Mouse (Mus musculus) liver, embryonic 14.5 days (tissue): ENCODE measurements around the gene Nectin4. TPM values are rescaled to one million over a fixed set of nuclear protein-coding genes. Genes with fewer than 3 reads are reported as not detected.

Source experiments
- ATAC-seq: fragments of 200-750 bp; cut with Nextera tagmentation; 2 replicates; pipeline ENCODE4 v1.8.0; 2017; ENCODE audit warnings: moderate number of reproducible peaks, mild to moderate bottlenecking, moderate library complexity; ENCODE audit not compliant: insufficient read depth
- DNase-seq, 3 experiments: peaks; one replicate each; pipeline ENCODE4 v3.0.0-alpha.2; 2012 to 2013; ENCODE audit warnings: low read depth in 3 of 3, low spot score in 3 of 3
- H3K27ac ChIP-seq: fragments of 300-500 bp; sonication (generic); 2 replicates; pipeline ENCODE4 v1.5.1; 2014; ENCODE audit warnings: moderate library complexity, mild to moderate bottlenecking, control low read depth, inconsistent platforms
- H3K27me3 ChIP-seq: fragments of 300-500 bp; sonication (generic); 2 replicates; pipeline ENCODE4 v1.6.1; 2014; ENCODE audit warnings: mild to moderate bottlenecking, low read length, moderate library complexity; ENCODE audit not compliant: control insufficient read depth, insufficient read depth
- H3K36me3 ChIP-seq: fragments of 300-500 bp; sonication (generic); replicated peaks from 2 replicates; pipeline ENCODE4 v1.6.1; 2014; ENCODE audit warnings: low read depth; ENCODE audit not compliant: control insufficient read depth, insufficient read depth
- H3K4me1 ChIP-seq, 2 experiments: fragments of 200-500 bp in 1 of 2; fragments of 300-500 bp in 1 of 2; sonication (generic) in 1 of 2; replicated peaks; 2 replicates each; pipeline ENCODE4 v1.6.1; 2012 to 2014; ENCODE audit warnings: antibody characterized with exemption in 1 of 2, inconsistent platforms in 1 of 2, low read length in 1 of 2; ENCODE audit not compliant: control insufficient read depth in 2 of 2, insufficient read depth in 2 of 2
- H3K4me2 ChIP-seq: fragments of 300-500 bp; sonication (generic); 2 replicates; pipeline ENCODE4 v1.6.1; 2014; ENCODE audit warnings: low read depth, mild to moderate bottlenecking, control low read depth, moderate library complexity
- H3K4me3 ChIP-seq, 2 experiments: fragments of 200-500 bp in 1 of 2; fragments of 300-500 bp in 1 of 2; sonication (generic) in 1 of 2; 2 replicates each; pipeline ENCODE4 v1.5.1; 2012 to 2014; ENCODE audit warnings: low read depth in 2 of 2, low read length in 2 of 2, mild to moderate bottlenecking in 2 of 2, control low read depth in 1 of 2, inconsistent platforms in 1 of 2, moderate library complexity in 1 of 2; ENCODE audit not compliant: insufficient read depth in 1 of 2
- H3K9ac ChIP-seq: fragments of 300-500 bp; sonication (generic); replicated peaks from 2 replicates; pipeline ENCODE4 v1.6.1; 2014; ENCODE audit warnings: mild to moderate bottlenecking, control low read depth, moderate library complexity
- H3K9me3 ChIP-seq: fragments of 300-500 bp; sonication (generic); 2 replicates; pipeline ENCODE4 v1.6.1; 2016; ENCODE audit warnings: low read length, mixed read lengths; ENCODE audit not compliant: control insufficient read depth
- CTCF ChIP-seq: IDR thresholded peaks from 2 replicates; pipeline ENCODE4 v1.5.1; 2016; ENCODE audit warnings: antibody characterized with exemption, low read depth, control low read depth
- EP300 ChIP-seq: IDR thresholded peaks from 2 replicates; pipeline ENCODE4 v1.6.1; 2016; ENCODE audit warnings: antibody characterized with exemption, low read depth
- WGBS: fragments of 180-500 bp; shearing (Covaris S2); extraction: QIAGEN DNeasy Blood & Tissue Kit; methylation state at CpG from one replicate; pipeline ENCODE4 v1.1.7; 2014; ENCODE audit not compliant: insufficient replicate concordance; 5-methylcytosine and 5-hydroxymethylcytosine counted together
- polyA plus RNA-seq, 2 experiments: library from polyadenylated mRNA; depleted of rRNA in 1 of 2; stranded (reverse) in 1 of 2; unstranded in 1 of 2; fragments of >200 nt; fragmentation: Nextera tagmentation in 1 of 2; extraction: Ambion mirVana in 1 of 2; gene quantifications; 2 replicates each; pipeline versions ENCODE4 v1.2.1 to v1.2.3; 2012 to 2014

The Nectin4 gene
- polyA plus RNA-seq, 2 experiments, result 0.04 to 0.09 TPM

- no peaks in the 10 kb centered on the region for H3K36me3 ChIP-seq
- H3K9me3 ChIP-seq, result no peaks in the 10 kb centered on the region
- TF ChIP-seq EP300 (no peak), CTCF (no peak)
- H3K4me1 ChIP-seq, result no peaks in the 10 kb centered on the region
- DNase-seq (no peak), ATAC-seq (no peak)
- 51% methylated on average over 3 of the region's 3 CpGs for WGBS
- no peak overlapping the region for H3K4me3 ChIP-seq
- no peak overlapping the region for H3K9ac ChIP-seq
- no peak overlapping the region for H3K27ac ChIP-seq
- no peaks in the 10 kb centered on the region for H3K27me3 ChIP-seq
- no peak overlapping the region for H3K4me2 ChIP-seq
Measured at GRCm38 (mm10) chr1:171372880-171373279, 3.0 kb downstream of the Nectin4 start.

DNA sequence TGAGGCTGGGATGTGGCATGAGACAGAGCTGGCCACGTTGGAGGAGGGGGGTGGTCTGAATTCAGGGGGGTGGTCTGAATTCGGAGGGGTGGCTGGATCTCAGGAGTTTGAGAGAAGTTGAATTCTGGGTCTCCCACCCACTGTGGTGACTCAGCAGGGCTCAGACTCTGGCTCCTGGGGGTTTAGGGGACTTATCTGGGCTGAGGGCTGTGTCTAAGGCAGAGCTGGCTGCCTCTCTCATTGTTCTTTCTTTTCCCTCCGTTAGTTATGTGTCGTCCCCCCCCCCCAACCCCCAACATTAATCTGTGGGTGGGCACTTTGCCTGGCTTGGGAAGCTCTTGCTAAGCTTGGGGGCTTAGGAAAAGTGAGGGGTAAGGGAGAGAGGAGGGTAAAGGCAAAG is 4.0 kb downstream of the Nectin4 start:
- no peak overlapping the region for H3K4me2 ChIP-seq
- H3K36me3 ChIP-seq, result no peaks in the 10 kb centered on the region
- no peaks in the 10 kb centered on the region for H3K9me3 ChIP-seq
- H3K9ac ChIP-seq, result no peak overlapping the region
- 1% methylated on average over 4 of the region's 4 CpGs for WGBS
- DNase-seq, result no peak
- no peaks in the 10 kb centered on the region for H3K4me1 ChIP-seq
- H3K27me3 ChIP-seq, result no peaks in the 10 kb centered on the region
- no peak overlapping the region for H3K27ac ChIP-seq
- H3K4me3 ChIP-seq, result no peak overlapping the region
- no peak for TF ChIP-seq EP300
- no peak for TF ChIP-seq CTCF
- no peak for ATAC-seq

DNA sequence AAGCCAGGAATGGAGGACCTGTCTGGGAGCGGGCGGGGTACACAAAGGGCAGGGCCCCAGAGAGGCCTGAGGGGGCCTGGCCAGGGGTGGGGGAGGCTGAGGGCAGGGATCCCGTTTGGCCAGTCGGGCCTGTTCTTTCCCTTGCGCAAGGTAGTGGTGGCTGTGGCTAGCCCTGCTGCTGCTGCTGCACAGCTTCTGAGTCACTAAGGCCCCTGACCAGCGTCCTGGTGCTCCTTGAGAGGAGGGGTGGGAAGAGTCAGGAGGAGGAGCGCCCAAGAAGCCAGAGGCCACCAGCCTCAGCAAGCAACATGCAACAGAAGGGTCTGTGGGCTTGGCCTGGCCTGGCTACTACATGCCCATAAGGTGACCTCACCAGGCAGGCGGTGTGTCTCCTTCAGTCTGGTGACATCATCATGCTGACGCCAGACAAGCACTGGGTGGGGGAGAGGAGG is 5.8 kb downstream of the Nectin4 start:
- Histone ChIP-seq H3K27ac (no peak overlapping the region), H3K36me3 (no peaks in the 10 kb centered on the region), H3K9me3 (no peaks in the 10 kb centered on the region), H3K9ac (no peak overlapping the region), H3K4me3 (no peak overlapping the region), H3K4me2 (no peak overlapping the region), H3K27me3 (peaks cover 14% of the 10 kb centered on the region; the same call in 1 of the 2 replicates), H3K4me1 (no peaks in the 10 kb centered on the region)
- DNase-seq (no peak), ATAC-seq (peak; percentile 25; the same call in 1 of the 2 replicates)
- 47% methylated on average over 9 of the region's 9 CpGs for WGBS
- TF ChIP-seq CTCF, result no peak
- no peak for TF ChIP-seq EP300

DNA sequence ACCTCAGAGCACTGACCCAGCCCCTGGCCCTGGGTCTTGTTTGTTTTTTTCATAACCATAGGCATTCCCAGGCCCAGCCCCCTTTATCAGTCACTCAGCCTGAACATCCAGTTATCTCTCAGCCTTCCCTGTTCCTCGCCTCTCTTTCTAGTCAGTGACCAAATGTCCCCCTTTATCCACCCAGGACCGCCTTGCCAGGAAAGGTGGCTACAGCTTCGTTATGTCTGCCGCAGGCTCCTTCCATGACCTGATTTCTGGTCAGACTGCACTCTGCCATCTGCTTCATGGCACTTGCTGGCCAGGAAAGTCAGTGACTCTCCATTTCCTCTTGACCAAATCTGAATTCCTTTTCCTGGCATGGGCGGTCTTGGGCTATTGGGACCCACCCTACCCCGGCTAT is 8.4 kb downstream of the Nectin4 start:
- Histone ChIP-seq H3K4me1 (no peaks in the 10 kb centered on the region), H3K9ac (no peak overlapping the region), H3K27ac (no peak overlapping the region), H3K9me3 (no peaks in the 10 kb centered on the region), H3K4me3 (no peak overlapping the region), H3K27me3 (peaks cover 17% of the 10 kb centered on the region; the same call in 1 of the 2 replicates), H3K4me2 (no peak overlapping the region), H3K36me3 (no peaks in the 10 kb centered on the region)
- 57% methylated on average over 6 of the region's 6 CpGs for WGBS
- ATAC-seq (no peak), DNase-seq (no peak)
- no peak for TF ChIP-seq EP300
- TF ChIP-seq CTCF, result no peak

- peak; percentile 64 for ATAC-seq
Measured at GRCm38 (mm10) chr1:171379935-171380599, 10.2 kb downstream of the Nectin4 start.

More at GRCm38 (mm10) chr1:171379935-171380599, 10.2 kb downstream of the Nectin4 start:
- H3K36me3 ChIP-seq, result no peaks in the 10 kb centered on the region
- no peak overlapping the region for H3K27ac ChIP-seq
- DNase-seq, result peak; percentile 31 to 45 (median 42)
- no peak overlapping the region for H3K4me3 ChIP-seq
- H3K9me3 ChIP-seq, result no peaks in the 10 kb centered on the region
- no peaks in the 10 kb centered on the region for H3K4me1 ChIP-seq
- WGBS, result 4% methylated on average over 31 of the region's 31 CpGs
- TF ChIP-seq CTCF (peak; percentile 87), EP300 (no peak)
- H3K9ac ChIP-seq, result no peak overlapping the region
- H3K4me2 ChIP-seq, result peak overlapping the region; percentile 37
- H3K27me3 ChIP-seq, result peaks cover 17% of the 10 kb centered on the region; the same call in 1 of the 2 replicates
